Mouse (Mus musculus): ENCODE data around the gene Nosip.
"Not testable (repeated sequence)": the region's sequence is repeated elsewhere in the genome, so short reads cannot be mapped to it uniquely, and the experiment has no call there.

Gene Nosip

GRCm38 (mm10) chr7:45062239-45062835 is at the start of gene Nosip, which contains the start of gene Prrg2:
Gene Nosip, plus strand, starts transcription at chr7:45062429.
Gene Prrg2, minus strand, starts transcription at chr7:45062677.
- DNase-seq (ENCODE audit: low read depth, low spot score) = peak; percentile 96

GRCm38 (mm10) chr7:45012824-45013223 is 49.4 kb upstream of the Nosip start:
- no peak for DNase-seq (ENCODE audit: low read depth, low spot score)

- DNase-seq (ENCODE audit: low read depth, low spot score) = no peak
Measured at GRCm38 (mm10) chr7:45013366-45014095, 48.7 kb upstream of the Nosip start.

GRCm38 (mm10) chr7:45014096-45014451 is 48.2 kb upstream of the Nosip start:
- DNase-seq (ENCODE audit: low read depth, low spot score) = no peak

GRCm38 (mm10) chr7:45015344-45015956 is 46.8 kb upstream of the Nosip start:
- no peak for DNase-seq (ENCODE audit: low read depth, low spot score)

GRCm38 (mm10) chr7:45015957-45016612 is 46.1 kb upstream of the Nosip start, which contains the start of gene Scaf1:
Gene Scaf1, minus strand, starts transcription at chr7:45016363.
- DNase-seq (ENCODE audit: low read depth, low spot score) = peak; percentile 99

GRCm38 (mm10) chr7:45016761-45017160 is 45.5 kb upstream of the Nosip start:
- DNase-seq (ENCODE audit: low read depth, low spot score) = no peak

- peak; percentile 61 for DNase-seq (ENCODE audit: low read depth, low spot score)
Measured at GRCm38 (mm10) chr7:45017242-45018061, 44.8 kb upstream of the Nosip start, which contains the start of gene Rras. Gene Rras, plus strand, starts transcription at chr7:45017961.

- DNase-seq (ENCODE audit: low read depth, low spot score) = no peak
Measured at GRCm38 (mm10) chr7:45019031-45019571, 43.1 kb upstream of the Nosip start.

GRCm38 (mm10) chr7:45020225-45020624 is 42.0 kb upstream of the Nosip start:
- DNase-seq (ENCODE audit: low read depth, low spot score) = no peak

- not testable (repeated sequence) for DNase-seq (ENCODE audit: low read depth, low spot score)
Measured at GRCm38 (mm10) chr7:45023711-45024110, 38.5 kb upstream of the Nosip start.

GRCm38 (mm10) chr7:45024281-45025248 is 37.7 kb upstream of the Nosip start:
- DNase-seq (ENCODE audit: low read depth, low spot score) = no peak

- DNase-seq (ENCODE audit: low read depth, low spot score) = no peak
Measured at GRCm38 (mm10) chr7:45025601-45026220, 36.5 kb upstream of the Nosip start.

- no peak for DNase-seq (ENCODE audit: low read depth, low spot score)
Measured at GRCm38 (mm10) chr7:45026256-45026655, 36.0 kb upstream of the Nosip start.

- no peak for DNase-seq (ENCODE audit: low read depth, low spot score)
Measured at GRCm38 (mm10) chr7:45027761-45028160, 34.5 kb upstream of the Nosip start.

- DNase-seq (ENCODE audit: low read depth, low spot score) = no peak
Measured at GRCm38 (mm10) chr7:45028351-45028750, 33.9 kb upstream of the Nosip start.

GRCm38 (mm10) chr7:45029995-45030394 is 32.2 kb upstream of the Nosip start:
- no peak for DNase-seq (ENCODE audit: low read depth, low spot score)

GRCm38 (mm10) chr7:45030857-45031256 is 31.4 kb upstream of the Nosip start:
- no peak for DNase-seq (ENCODE audit: low read depth, low spot score)

- no peak for DNase-seq (ENCODE audit: low read depth, low spot score)
Measured at GRCm38 (mm10) chr7:45033722-45034359, 28.4 kb upstream of the Nosip start.
